Mouse (Mus musculus): ENCODE measurements at regions not wholly inside any gene's neighbourhood (a gene's known extent, or its start where the extent isn't known, plus 50 kb on each side); places are given as distances from the start of the nearest gene placed in this dataset.

DNA sequence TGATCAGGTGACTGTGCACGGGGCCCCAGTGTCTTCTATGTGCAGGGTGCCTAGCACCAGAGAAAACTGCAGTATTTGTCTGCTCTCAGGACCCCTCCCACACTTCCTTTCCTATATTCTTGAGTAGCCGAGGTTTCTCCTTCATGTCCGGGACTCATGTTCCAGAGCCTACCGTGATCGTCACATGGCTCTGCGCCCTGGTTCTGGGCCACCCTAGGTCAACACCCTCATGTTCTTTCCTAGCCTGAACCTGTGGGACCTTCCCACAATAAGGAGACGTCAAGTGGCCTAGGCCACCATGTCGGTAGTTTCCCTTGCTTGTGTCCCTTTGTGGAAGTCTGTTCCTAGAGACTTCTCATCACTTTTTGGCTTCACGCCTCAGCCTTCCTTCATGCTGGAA, 88.4 kb upstream of the Mvb12b start:
- TF ChIP-seq CTCF (conservative IDR thresholded peaks at IDR 0.05; ENCODE audit: insufficient read depth, insufficient read length, low read depth, low read length): no peak
- no peak for TF ChIP-seq POLR2A (IDR thresholded peaks at IDR 0.05; ENCODE audit: low read depth, low read length)
